In genomic region chr19:4113806-4114230, GRCm38 (mm10) we compare ENCODE assay signal across 1 mouse cellular context.
TF ChIP-seq lines count a peak whose summit lies in the region.

No protein-coding gene starts in this region.

TF ChIP-seq in CH12.LX, 34 proteins besides CTCF, POLR2A, EP300 and RAD21 (continued from another document):
- TF ChIP-seq ETS1 (conservative IDR thresholded peaks at IDR 0.05; ENCODE audit: low read depth, low read length) (peak; percentile 76), USF2 (conservative IDR thresholded peaks at IDR 0.05; ENCODE audit: low read depth, low read length) (peak; percentile 63), JUN (IDR thresholded peaks at IDR 0.05; ENCODE audit: insufficient read depth, low read depth, low read length) (no peak), SMC3 (IDR thresholded peaks at IDR 0.05; ENCODE audit: low read depth, low read length) (no peak), MEF2A (IDR thresholded peaks at IDR 0.05; ENCODE audit: borderline replicate concordance, low read depth, low read length) (peak; percentile 62; the same call in 1 of the 2 replicates), CHD2 (IDR thresholded peaks at IDR 0.05; ENCODE audit: low read length) (peak; percentile 62), KAT2A (IDR thresholded peaks at IDR 0.05; ENCODE audit: insufficient replicate concordance, low read length) (0 out of 2 replicates have a peak, but pooled peaks have one; percentile 56), ZMIZ1 (IDR thresholded peaks at IDR 0.05; ENCODE audit: low read depth, low read length) (no peak), ELF1 (IDR thresholded peaks at IDR 0.05; ENCODE audit: low read depth, low read length) (no peak; the same call in 1 of the 2 replicates), PAX5 (IDR thresholded peaks at IDR 0.05; ENCODE audit: low read length) (no peak), ZC3H11A (IDR thresholded peaks at IDR 0.05; ENCODE audit: low read depth, low read length) (no peak), JUND (conservative IDR thresholded peaks at IDR 0.05; ENCODE audit: low read depth, low read length) (no peak), MAX (IDR thresholded peaks at IDR 0.05; ENCODE audit: low read length) (peak; percentile 84), MAFK (IDR thresholded peaks at IDR 0.05; ENCODE audit: insufficient replicate concordance, low read length) (no peak), BHLHE40 (IDR thresholded peaks at IDR 0.05; ENCODE audit: low read depth, low read length) (peak; percentile 76), HCFC1 (IDR thresholded peaks at IDR 0.05; ENCODE audit: low read depth, low read length) (no peak), SIN3A (IDR thresholded peaks at IDR 0.05; ENCODE audit: low read length) (peak; percentile 39; the same call in 1 of the 2 replicates), UBTF (IDR thresholded peaks at IDR 0.05; ENCODE audit: low read depth, low read length) (no peak), CHD1 (IDR thresholded peaks at IDR 0.05; ENCODE audit: low read depth, low read length) (no peak), TBP (conservative IDR thresholded peaks at IDR 0.05; ENCODE audit: low read depth, low read length) (no peak), NRF1 (IDR thresholded peaks at IDR 0.05; ENCODE audit: low read depth, low read length) (no peak), MYC (IDR thresholded peaks at IDR 0.05; ENCODE audit: low read depth, low read length) (no peak), IRF4 (IDR thresholded peaks at IDR 0.05; ENCODE audit: low read depth, low read length) (peak; percentile 78), GABPA (IDR thresholded peaks at IDR 0.05; ENCODE audit: insufficient replicate concordance, low read depth, low read length) (no peak), MAZ (IDR thresholded peaks at IDR 0.05; ENCODE audit: low read depth, low read length) (0 out of 2 replicates have a peak, but pooled peaks have one; percentile 9), ZKSCAN1 (IDR thresholded peaks at IDR 0.05; ENCODE audit: borderline replicate concordance, low read depth, low read length) (no peak), ZNF384 (IDR thresholded peaks at IDR 0.05; ENCODE audit: low read depth, low read length) (no peak), RCOR1 (conservative IDR thresholded peaks at IDR 0.05; ENCODE audit: low read depth, low read length) (no peak)
TF ChIP-seq in CH12.LX: peak in this region for 12.
